Mouse (Mus musculus): ENCODE measurements around the gene Gm28374. TPM values are rescaled to one million over a fixed set of nuclear protein-coding genes. Genes with fewer than 3 reads are reported as not detected.

Gene Gm28374
- total and polyA plus RNA-seq, 3 experiments = 0.40 TPM; not detected in 2

GRCm38 (mm10) chr19:6048681-6049410 lies 33.2 kb downstream of the Gm28374 start:
- H3K79me2 ChIP-seq (replicated peaks; ENCODE audit: control insufficient read depth, extremely low read depth, insufficient read depth, poor library complexity, severe bottlenecking) = peaks cover 56% of the 10 kb centered on the region
- peak; percentile 83 for DNase-seq (ENCODE audit: extremely low read depth)
- peak overlapping the region; percentile 82 to 99 (median 98) for H3K4me3 ChIP-seq (replicated peaks in 1 of 3; ENCODE audit: low read depth in 2 of 3, low read length in 2 of 3, poor library complexity in 1 of 3)
- peaks cover 55 to 59% of the 10 kb centered on the region in 2 experiments for H3K36me3 ChIP-seq (replicated peaks in 1 of 2; ENCODE audit: control insufficient read depth in 1 of 2, insufficient read depth in 1 of 2, low read length in 1 of 2)
- TF ChIP-seq JUND (conservative IDR thresholded peaks at IDR 0.05; ENCODE audit: low read depth, low read length) = no peak
- TF ChIP-seq JUN (IDR thresholded peaks at IDR 0.05; ENCODE audit: insufficient read depth, low read depth, low read length) = no peak
- peak; percentile 31; the same call in 1 of the 2 replicates for TF ChIP-seq POLR2AphosphoS2 (IDR thresholded peaks at IDR 0.05; ENCODE audit: low read depth, low read length)
- TF ChIP-seq UBTF (IDR thresholded peaks at IDR 0.05; ENCODE audit: low read depth, low read length) = no peak
- TF ChIP-seq TBP (conservative IDR thresholded peaks at IDR 0.05; ENCODE audit: low read depth, low read length) = peak; percentile 81
- TF ChIP-seq EP300 (IDR thresholded peaks at IDR 0.05; ENCODE audit: low read length) = peak; percentile 80
- 0 out of 2 replicates have a peak, but pooled peaks have one; percentile 60 for TF ChIP-seq MYC (IDR thresholded peaks at IDR 0.05; ENCODE audit: low read depth, low read length)
- peak; percentile 75 for TF ChIP-seq SIN3A (IDR thresholded peaks at IDR 0.05; ENCODE audit: low read length)
- TF ChIP-seq POLR2A (IDR thresholded peaks at IDR 0.05; ENCODE audit: low read depth, low read length) = peak; percentile 66
- 0 out of 2 replicates have a peak, but pooled peaks have one; percentile 6 for TF ChIP-seq BHLHE40 (IDR thresholded peaks at IDR 0.05; ENCODE audit: low read depth, low read length)
- no peak for TF ChIP-seq USF1 (IDR thresholded peaks at IDR 0.05; ENCODE audit: low read depth, low read length)
- TF ChIP-seq RCOR1 (conservative IDR thresholded peaks at IDR 0.05; ENCODE audit: low read depth, low read length) = no peak
- peak; percentile 41 for TF ChIP-seq ETS1 (conservative IDR thresholded peaks at IDR 0.05; ENCODE audit: low read depth, low read length)
- TF ChIP-seq CTCF (conservative IDR thresholded peaks at IDR 0.05 in 1 of 2, IDR thresholded peaks at IDR 0.05 in 1 of 2; ENCODE audit: low read depth in 2 of 2, low read length in 2 of 2) = no peak
- peak; percentile 59; the same call in 1 of the 2 replicates for TF ChIP-seq MAZ (IDR thresholded peaks at IDR 0.05; ENCODE audit: low read depth, low read length)
- TF ChIP-seq SMC3 (IDR thresholded peaks at IDR 0.05; ENCODE audit: low read depth, low read length) = no peak
- TF ChIP-seq ZC3H11A (IDR thresholded peaks at IDR 0.05; ENCODE audit: low read depth, low read length) = no peak
- TF ChIP-seq HCFC1 (IDR thresholded peaks at IDR 0.05; ENCODE audit: low read depth, low read length) = no peak; the same call in 1 of the 2 replicates
- peak; percentile 33; the same call in 1 of the 2 replicates for TF ChIP-seq NRF1 (IDR thresholded peaks at IDR 0.05; ENCODE audit: low read depth, low read length)
- TF ChIP-seq CHD2 (IDR thresholded peaks at IDR 0.05; ENCODE audit: low read length) = peak; percentile 33; the same call in 1 of the 2 replicates
- TF ChIP-seq ZNF384 (IDR thresholded peaks at IDR 0.05; ENCODE audit: low read depth, low read length) = no peak
- peak; percentile 40; the same call in 1 of the 2 replicates for TF ChIP-seq ELF1 (IDR thresholded peaks at IDR 0.05; ENCODE audit: low read depth, low read length)
- no peak for TF ChIP-seq E2F4 (IDR thresholded peaks at IDR 0.05; ENCODE audit: insufficient replicate concordance, low read depth, low read length)
- 0 out of 2 replicates have a peak, but pooled peaks have one; percentile 13 for TF ChIP-seq IRF4 (IDR thresholded peaks at IDR 0.05; ENCODE audit: low read depth, low read length)
- TF ChIP-seq MEF2A (IDR thresholded peaks at IDR 0.05; ENCODE audit: borderline replicate concordance, low read depth, low read length) = peak; percentile 92
- no peak for TF ChIP-seq MAFK (IDR thresholded peaks at IDR 0.05; ENCODE audit: insufficient replicate concordance, low read length)
- TF ChIP-seq CHD1 (IDR thresholded peaks at IDR 0.05; ENCODE audit: low read depth, low read length) = no peak
- no peak for TF ChIP-seq USF2 (conservative IDR thresholded peaks at IDR 0.05; ENCODE audit: low read depth, low read length)
- TF ChIP-seq PAX5 (IDR thresholded peaks at IDR 0.05; ENCODE audit: low read length) = no peak
- no peak for TF ChIP-seq RAD21 (IDR thresholded peaks at IDR 0.05; ENCODE audit: low read depth, low read length)
- peak; percentile 90 for TF ChIP-seq TCF12 (IDR thresholded peaks at IDR 0.05; ENCODE audit: low read depth, low read length)
- dilution Hi-C loops (cut with MboI; ENCODE audit: extremely low pct_ligation_motif_present, extremely low pct_unique_long_range_greater_than_20kb, low sequenced_read_pairs) (no loop called here), in situ Hi-C loops (cut with MboI; ENCODE audit: low pct_ligation_motif_present, low pct_unique_long_range_greater_than_20kb, low sequenced_read_pairs) (no loop called here)
- peak overlapping the region; percentile 97 for H3K9ac ChIP-seq (ENCODE audit: insufficient read depth, low read depth)
- H3K9me3 ChIP-seq (replicated peaks; ENCODE audit: low read length) = no peaks in the 10 kb centered on the region
- H3K4me1 ChIP-seq (ENCODE audit: control insufficient read depth in 1 of 2, insufficient read depth in 2 of 2) = peaks cover 37 to 66% of the 10 kb centered on the region in 2 experiments
- H3K4me2 ChIP-seq (ENCODE audit: insufficient read depth, low read depth, poor library complexity, severe bottlenecking) = peak overlapping the region; percentile 93
- H3K27ac ChIP-seq (ENCODE audit: insufficient read depth, low read depth) = peak overlapping the region; percentile 99
- no peaks in the 10 kb centered on the region for H3K27me3 ChIP-seq (replicated peaks)

Measured in CH12.LX (cell line).